Mouse (Mus musculus) heart, postnatal 25 days (tissue): ENCODE data around the gene Tiam2. TPM values are rescaled to one million over a fixed set of nuclear protein-coding genes. Genes with fewer than 3 reads are reported as not detected.

Experiments used
- DNase-seq: peaks from one replicate; pipeline ENCODE4 v3.0.0; 2022; ENCODE audit warnings: low spot score
- intact Hi-C: fragments of 180-260 bp; cut with DNase I; formaldehyde crosslinking; loops from one replicate; pipeline ENCODE4 v1.15.1; 2025
- total RNA-seq, 2 experiments: library from RNA; stranded (reverse); gene quantifications; 2 replicates each; pipeline ENCODE4 v1.2.3; 2021

The Tiam2 gene
- total RNA-seq = 1 to 10 TPM; 2.0 to 2.3 TPM

DNA sequence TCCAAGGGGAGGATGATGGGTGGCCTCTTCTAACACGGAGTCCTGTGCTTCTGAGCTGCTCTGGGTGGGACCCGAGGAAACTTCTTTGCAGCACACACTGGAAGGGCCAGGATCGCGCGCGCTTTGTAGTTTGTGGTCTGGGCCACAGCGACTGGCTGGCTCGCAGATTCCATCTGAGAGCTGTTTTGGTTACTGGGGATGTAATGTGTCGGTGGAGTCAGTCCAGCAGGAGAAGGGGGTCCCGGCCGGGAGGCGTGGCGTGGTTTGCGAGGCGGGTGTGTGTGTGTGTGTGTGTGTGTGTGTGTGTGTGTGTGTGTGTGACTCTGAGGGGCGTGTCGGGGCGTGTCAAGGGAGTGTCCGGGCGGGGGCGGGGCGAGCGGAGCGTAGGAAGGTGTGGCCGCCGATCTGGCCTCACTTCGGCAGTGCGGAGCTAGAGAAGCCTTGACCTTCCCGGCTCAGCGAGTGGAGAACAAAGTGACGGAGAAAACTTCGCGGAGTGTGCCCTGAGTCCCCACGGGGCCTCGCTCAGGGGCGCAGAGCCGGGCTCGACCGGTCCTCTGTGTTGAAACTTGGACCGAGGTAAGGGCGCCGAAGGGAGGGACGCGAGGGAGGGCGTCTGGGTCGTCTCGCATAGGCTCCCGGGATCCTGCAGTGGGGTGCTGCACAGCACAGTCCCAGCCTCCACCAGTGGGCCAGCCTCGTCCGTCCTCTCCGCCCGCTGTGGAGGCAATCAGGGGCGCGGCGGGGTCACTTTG lies at the start of gene Tiam2:
Gene Tiam2 (plus strand): TSS at position 426 of the 755 bp plus-strand sequence.
- intact Hi-C loops = no loop called here
- DNase-seq = peak; percentile 9

GRCm38 (mm10) chr17:3280321-3280720 lies 46.1 kb upstream of the Tiam2 start:
- DNase-seq = no peak
- intact Hi-C loops = no loop called here

- intact Hi-C loops = no loop called here
- no peak for DNase-seq
These were observed 44.4 kb upstream of the Tiam2 start for GRCm38 (mm10) chr17:3281939-3282338.

GRCm38 (mm10) chr17:3285030-3285671 lies 41.2 kb upstream of the Tiam2 start:
- intact Hi-C loops = loop anchor here (5.0 kb wide), 2 partner anchors 67 to 162 kb away; no protein-coding TSS in a partner anchor
- DNase-seq = no peak

- no peak for DNase-seq
- intact Hi-C loops = loop anchor here (5.0 kb wide), 2 partner anchors 66 to 161 kb away; no protein-coding TSS in a partner anchor
These were observed 40.1 kb upstream of the Tiam2 start for GRCm38 (mm10) chr17:3286123-3286825.

- intact Hi-C loops = loop anchor here (5.0 kb wide), 2 partner anchors 64 to 159 kb away; no protein-coding TSS in a partner anchor
- DNase-seq = no peak
These were observed 38.0 kb upstream of the Tiam2 start for GRCm38 (mm10) chr17:3288341-3288740.

GRCm38 (mm10) chr17:3295097-3295496 lies 31.3 kb upstream of the Tiam2 start:
- intact Hi-C loops = no loop called here
- DNase-seq = no peak

DNA sequence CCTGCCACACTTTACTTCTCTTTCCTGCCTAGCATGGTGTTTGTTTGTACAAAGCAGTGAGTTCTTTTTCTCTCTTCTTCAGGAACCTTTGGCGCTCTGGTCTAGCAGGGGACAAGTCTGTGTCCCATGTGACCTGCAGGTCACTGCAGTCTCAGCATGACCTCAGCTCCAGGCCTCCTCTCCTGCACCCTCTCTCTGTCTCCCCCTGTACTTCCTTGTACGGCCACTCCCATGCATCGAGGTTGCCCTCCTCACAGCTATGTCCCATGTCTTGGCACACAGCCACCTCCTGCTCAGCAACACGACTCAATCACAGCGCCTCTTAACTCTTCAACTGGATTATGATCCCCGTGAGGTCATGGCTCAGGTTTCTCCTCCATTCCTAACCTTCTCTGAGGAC lies 26.9 kb upstream of the Tiam2 start:
- DNase-seq = no peak
- intact Hi-C loops = no loop called here

DNA sequence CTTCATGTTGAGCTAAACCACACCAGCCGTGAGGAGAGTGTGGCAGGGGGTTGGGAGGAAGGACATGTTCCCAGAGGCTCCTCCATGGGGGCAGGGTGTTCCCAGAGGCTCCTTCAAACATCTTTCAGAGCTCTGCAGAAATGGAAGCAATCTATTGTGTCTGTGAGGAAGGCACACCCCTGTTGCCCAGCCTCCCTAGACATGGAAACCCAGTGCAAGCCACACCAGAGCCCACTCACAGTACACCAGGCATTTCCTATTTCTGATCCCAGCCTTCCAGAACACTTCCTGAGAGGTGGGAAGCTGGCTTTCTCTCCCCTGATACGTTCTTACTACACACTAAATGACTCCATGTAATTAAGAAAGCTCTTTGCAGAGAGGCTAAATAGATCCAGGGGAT lies 20.4 kb upstream of the Tiam2 start:
- intact Hi-C loops = no loop called here
- DNase-seq = peak; percentile 12

- DNase-seq = peak; percentile 44
- intact Hi-C loops = no loop called here
These were observed 12.4 kb upstream of the Tiam2 start for GRCm38 (mm10) chr17:3313711-3314624.

DNA sequence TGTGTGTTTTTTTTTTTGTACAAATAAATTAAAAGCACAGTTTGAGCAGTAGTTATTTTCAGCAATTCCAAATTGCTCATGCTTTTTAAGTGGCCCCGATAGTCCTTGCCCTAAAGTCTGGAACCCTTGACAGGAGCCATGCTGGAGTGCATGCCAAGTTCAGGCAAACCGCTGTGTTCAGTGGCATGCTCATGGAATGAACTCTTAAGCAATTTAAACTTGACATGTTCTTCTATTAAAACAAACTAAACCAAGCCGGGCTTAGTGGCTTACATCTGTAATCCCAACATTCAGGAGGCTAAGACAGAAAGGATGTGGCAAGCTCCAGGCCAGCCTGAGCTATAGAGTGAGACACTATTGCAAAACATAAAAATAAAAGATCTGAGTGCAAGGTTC lies 11.8 kb upstream of the Tiam2 start:
- DNase-seq = no peak
- intact Hi-C loops = no loop called here

DNA sequence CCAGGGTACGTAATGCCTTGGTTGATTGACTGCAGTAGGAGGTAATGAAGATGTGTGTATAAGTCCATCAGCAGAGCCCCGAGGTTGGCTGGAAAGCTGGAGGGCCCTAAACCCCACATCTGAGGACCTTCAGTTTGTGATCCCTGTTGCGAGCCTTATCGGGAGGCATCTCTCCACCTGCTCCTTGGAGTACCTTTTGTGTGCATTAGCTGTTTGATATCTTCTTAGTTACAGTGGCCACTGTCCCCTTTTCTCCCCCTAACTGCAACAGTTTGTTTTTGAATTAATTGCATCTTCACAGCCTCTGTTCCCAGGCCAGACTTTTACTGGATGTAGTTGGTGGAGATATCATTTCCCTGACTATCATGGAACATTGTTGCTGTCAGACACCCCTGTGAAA lies 10.8 kb upstream of the Tiam2 start:
- no peak for DNase-seq
- intact Hi-C loops = no loop called here

DNA sequence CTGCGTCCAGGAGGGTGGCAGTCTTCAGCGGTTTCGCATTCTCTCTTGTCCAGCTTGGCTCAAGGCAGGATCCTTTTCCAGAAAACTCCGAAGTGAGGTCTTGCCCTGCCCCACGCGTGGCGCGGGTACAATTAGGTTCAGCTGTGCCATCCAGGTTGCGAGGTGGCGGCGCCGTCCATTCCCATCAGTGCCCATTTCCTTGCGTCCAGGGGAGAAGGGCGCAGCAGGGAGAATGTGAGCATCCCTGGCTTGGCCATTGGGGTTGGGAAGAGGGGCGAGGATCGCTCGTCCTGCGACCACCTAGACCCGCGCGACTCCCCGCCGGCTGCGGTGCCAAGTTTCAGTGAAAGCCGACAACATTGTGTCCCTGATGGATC lies 518 bp downstream of the Tiam2 start:
- intact Hi-C loops = no loop called here
- DNase-seq = no peak

DNA sequence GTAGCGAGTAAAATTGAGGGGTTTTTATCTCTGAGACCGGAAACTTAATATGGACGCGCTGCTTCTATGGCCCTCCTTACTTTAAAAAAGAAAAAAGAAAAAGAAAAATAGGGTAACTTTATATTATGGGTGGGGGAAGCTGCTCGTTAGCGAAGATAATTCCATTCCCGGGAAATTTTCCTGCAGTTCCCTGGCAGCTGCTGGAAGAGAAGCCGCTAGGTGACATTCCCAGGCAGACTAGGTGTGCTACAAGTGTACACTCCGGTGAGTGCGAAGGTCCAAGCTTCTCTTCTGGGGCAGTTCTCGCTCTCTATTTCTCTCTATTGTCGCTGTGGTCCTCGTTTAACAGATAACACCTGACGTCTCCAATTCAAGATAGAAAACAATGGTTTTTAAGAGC lies 962 bp downstream of the Tiam2 start:
- intact Hi-C loops = no loop called here
- no peak for DNase-seq

DNA sequence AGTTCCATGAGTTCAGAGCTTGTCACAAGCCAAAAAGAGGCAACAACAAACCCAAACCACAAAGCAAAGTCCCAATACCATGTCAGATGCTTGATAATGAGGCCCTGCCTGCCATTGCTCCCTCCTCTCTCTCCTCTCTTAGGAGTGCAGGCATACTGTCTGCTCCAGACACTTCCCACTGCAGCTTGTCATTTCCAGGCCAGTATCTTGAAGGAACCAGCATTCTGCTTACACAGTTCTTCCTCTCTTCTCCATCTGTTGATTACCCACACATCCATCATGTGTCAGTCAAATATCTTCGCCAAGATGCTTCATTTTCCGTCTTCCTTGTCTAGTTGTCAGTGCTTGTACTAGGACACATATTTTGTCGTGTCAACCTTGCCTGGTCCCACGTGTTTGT lies 2.4 kb downstream of the Tiam2 start:
- no peak for DNase-seq
- intact Hi-C loops = no loop called here

GRCm38 (mm10) chr17:3329429-3329828 lies 3.1 kb downstream of the Tiam2 start:
- no peak for DNase-seq
- intact Hi-C loops = no loop called here

GRCm38 (mm10) chr17:3331721-3332461 lies 5.5 kb downstream of the Tiam2 start:
- intact Hi-C loops = no loop called here
- DNase-seq = peak; percentile 17

DNA sequence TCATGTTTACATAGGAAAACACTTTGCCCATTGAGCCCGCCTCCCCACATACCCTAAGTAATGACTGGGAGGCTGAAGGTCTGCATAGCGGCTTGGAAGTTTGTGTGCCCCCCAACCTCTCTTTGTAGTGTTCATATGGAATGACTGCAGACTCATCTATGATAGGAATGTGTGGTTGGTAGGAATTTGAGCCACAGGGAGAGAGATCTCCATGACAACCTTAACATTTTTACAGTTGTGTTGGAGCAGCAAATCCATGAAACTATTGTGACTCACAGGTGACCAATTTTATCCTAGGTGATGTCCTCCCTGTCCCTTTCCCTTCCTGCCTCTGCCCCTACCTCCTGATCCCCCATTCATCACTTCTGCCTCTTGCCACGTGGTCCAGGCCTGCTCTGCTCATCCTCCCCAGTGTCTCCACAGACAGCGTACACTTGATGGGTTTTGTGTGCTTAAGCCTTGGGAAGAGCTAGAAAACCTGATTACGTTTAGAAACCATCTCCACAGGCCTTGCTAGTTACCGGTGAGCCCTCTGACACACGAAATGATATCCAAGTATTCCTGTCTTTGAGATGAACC lies 9.9 kb downstream of the Tiam2 start:
- DNase-seq = no peak
- intact Hi-C loops = no loop called here
